Mouse (Mus musculus) stomach, postnatal 0 days (tissue): ENCODE data around the gene Allc. TPM values are rescaled to one million over a fixed set of nuclear protein-coding genes. Genes with fewer than 3 reads are reported as not detected.

ENCODE experiments used
- ATAC-seq: fragments of 200-750 bp; cut with Nextera tagmentation; 2 replicates; pipeline ENCODE4 v1.8.0; 2017; ENCODE audit not compliant: low FRiP score, low TSS enrichment
- DNase-seq: peaks from one replicate; pipeline ENCODE4 v3.0.0-alpha.2; 2016; ENCODE audit warnings: low spot score
- H3K27ac ChIP-seq: fragments of 300-500 bp; sonication (generic); replicated peaks from 2 replicates; pipeline ENCODE4 v1.5.1; 2014; ENCODE audit warnings: mild to moderate bottlenecking, control low read depth
- H3K27me3 ChIP-seq: fragments of 300-500 bp; sonication (generic); 2 replicates; pipeline ENCODE4 v1.6.1; 2014; ENCODE audit warnings: low read length; ENCODE audit not compliant: control insufficient read depth, insufficient read depth
- H3K36me3 ChIP-seq: fragments of 300-500 bp; sonication (generic); 2 replicates; pipeline ENCODE4 v1.6.1; 2014; ENCODE audit warnings: low read length, mixed read lengths; ENCODE audit not compliant: control insufficient read depth, insufficient read depth
- H3K4me1 ChIP-seq: fragments of 300-500 bp; sonication (generic); replicated peaks from 2 replicates; pipeline ENCODE4 v1.6.1; 2014; ENCODE audit warnings: antibody characterized with exemption; ENCODE audit not compliant: control insufficient read depth, insufficient read depth
- H3K4me2 ChIP-seq: fragments of 300-500 bp; sonication (generic); replicated peaks from 2 replicates; pipeline ENCODE4 v1.6.1; 2014; ENCODE audit warnings: low read depth, mild to moderate bottlenecking, control low read depth, moderate library complexity
- H3K4me3 ChIP-seq: fragments of 300-500 bp; sonication (generic); 2 replicates; pipeline ENCODE4 v1.5.1; 2014; ENCODE audit warnings: low read depth, low read length, control low read depth
- H3K9ac ChIP-seq: fragments of 300-500 bp; sonication (generic); 2 replicates; pipeline ENCODE4 v1.6.1; 2014; ENCODE audit warnings: mild to moderate bottlenecking, low read length, control low read depth, mixed read lengths
- H3K9me3 ChIP-seq: fragments of 300-500 bp; sonication (generic); 2 replicates; pipeline ENCODE4 v1.6.1; 2016; ENCODE audit warnings: low read length; ENCODE audit not compliant: control insufficient read depth
- CTCF ChIP-seq: IDR thresholded peaks from 2 replicates; pipeline ENCODE4 v1.5.1; 2016; ENCODE audit warnings: antibody characterized with exemption, low read depth, mild to moderate bottlenecking, moderate library complexity
- EP300 ChIP-seq: optimal IDR thresholded peaks from 2 replicates; pipeline ENCODE3; 2016; ENCODE audit warnings: antibody characterized with exemption
- WGBS: fragments of 180-500 bp; shearing (Covaris S2); extraction: QIAGEN DNeasy Blood & Tissue Kit; methylation state at CpG from one replicate; pipeline ENCODE4 v1.1.7; 2014; 5-methylcytosine and 5-hydroxymethylcytosine counted together
- polyA plus RNA-seq: library from polyadenylated mRNA; unstranded; fragments of >200 nt; fragmentation: Nextera tagmentation; extraction: Ambion mirVana; gene quantifications from 2 replicates; pipeline ENCODE4 v1.2.1, GENCODE M21; 2015

Gene Allc
- polyA plus RNA-seq, 1 experiment from 2014 or later: not detected

GRCm38 (mm10) chr12:28578147-28578546 is 4.2 kb downstream of the Allc start:
- DNase-seq: no peak
- H3K4me1 ChIP-seq: no peaks in the 10 kb centered on the region
- H3K9me3 ChIP-seq: no peaks in the 10 kb centered on the region
- H3K27ac ChIP-seq: no peak overlapping the region
- no peaks in the 10 kb centered on the region for H3K36me3 ChIP-seq
- no peaks in the 10 kb centered on the region for H3K27me3 ChIP-seq
- H3K4me3 ChIP-seq: no peak overlapping the region
- H3K4me2 ChIP-seq: no peak overlapping the region
- TF ChIP-seq EP300 (no peak), CTCF (no peak)
- no peak for ATAC-seq
- WGBS: 81% methylated on average over 3 of the region's 3 CpGs
- H3K9ac ChIP-seq: no peak overlapping the region

GRCm38 (mm10) chr12:28575366-28576070 is 6.8 kb downstream of the Allc start:
- ATAC-seq (no peak), DNase-seq (no peak)
- H3K4me2 ChIP-seq: no peak overlapping the region
- H3K9me3 ChIP-seq: no peaks in the 10 kb centered on the region
- H3K36me3 ChIP-seq: no peaks in the 10 kb centered on the region
- H3K27ac ChIP-seq: no peak overlapping the region
- H3K27me3 ChIP-seq: no peaks in the 10 kb centered on the region
- 68% methylated on average over 6 of the region's 6 CpGs for WGBS
- H3K9ac ChIP-seq: no peak overlapping the region
- no peak overlapping the region for H3K4me3 ChIP-seq
- H3K4me1 ChIP-seq: no peaks in the 10 kb centered on the region
- TF ChIP-seq EP300: no peak
- no peak for TF ChIP-seq CTCF

GRCm38 (mm10) chr12:28572241-28572640 is 10.1 kb downstream of the Allc start:
- no peaks in the 10 kb centered on the region for H3K9me3 ChIP-seq
- no peak overlapping the region for H3K4me3 ChIP-seq
- no peaks in the 10 kb centered on the region for H3K36me3 ChIP-seq
- no peak for TF ChIP-seq CTCF
- TF ChIP-seq EP300: no peak
- no peak overlapping the region for H3K4me2 ChIP-seq
- H3K4me1 ChIP-seq: no peaks in the 10 kb centered on the region
- H3K27ac ChIP-seq: no peak overlapping the region
- 65% methylated on average over 2 of the region's 2 CpGs for WGBS
- ATAC-seq (no peak), DNase-seq (no peak)
- H3K9ac ChIP-seq: no peak overlapping the region
- no peaks in the 10 kb centered on the region for H3K27me3 ChIP-seq

- Histone ChIP-seq H3K9me3 (no peaks in the 10 kb centered on the region), H3K4me2 (no peak within 1 kb of the TSS), H3K4me1 (no peaks in the 10 kb centered on the region), H3K36me3 (no peaks in the 10 kb centered on the region), H3K4me3 (no peak within 1 kb of the TSS), H3K27me3 (no peaks in the 10 kb centered on the region), H3K9ac (no peak within 1 kb of the TSS), H3K27ac (no peak within 1 kb of the TSS)
- ATAC-seq: no peak
- TF ChIP-seq EP300: no peak
- no peak for TF ChIP-seq CTCF
- DNase-seq: no peak
- WGBS: 57% methylated on average over 13 of the region's 15 CpGs
These were observed 30.0 kb downstream of the Allc start, which contains the start of gene Dcdc2c for GRCm38 (mm10) chr12:28552299-28552698. TSS of gene Dcdc2c (minus strand) at chr12:28552399.

GRCm38 (mm10) chr12:28551775-28552174 is 30.5 kb downstream of the Allc start:
- no peaks in the 10 kb centered on the region for H3K4me1 ChIP-seq
- no peak overlapping the region for H3K4me3 ChIP-seq
- WGBS: 68% methylated on average over 18 of the region's 18 CpGs
- DNase-seq (no peak), ATAC-seq (no peak)
- H3K4me2 ChIP-seq: no peak overlapping the region
- H3K27me3 ChIP-seq: no peaks in the 10 kb centered on the region
- no peak overlapping the region for H3K9ac ChIP-seq
- TF ChIP-seq EP300 (no peak), CTCF (no peak)
- no peak overlapping the region for H3K27ac ChIP-seq
- no peaks in the 10 kb centered on the region for H3K36me3 ChIP-seq
- H3K9me3 ChIP-seq: no peaks in the 10 kb centered on the region

- 52% methylated on average over 4 of the region's 4 CpGs for WGBS
- Histone ChIP-seq H3K27me3 (no peaks in the 10 kb centered on the region), H3K9me3 (no peaks in the 10 kb centered on the region), H3K4me1 (no peaks in the 10 kb centered on the region), H3K9ac (no peak overlapping the region), H3K4me2 (no peak overlapping the region), H3K36me3 (no peaks in the 10 kb centered on the region), H3K27ac (no peak overlapping the region), H3K4me3 (no peak overlapping the region)
- TF ChIP-seq EP300 (no peak), CTCF (no peak)
- DNase-seq: no peak
- no peak for ATAC-seq
These were observed 33.4 kb downstream of the Allc start for GRCm38 (mm10) chr12:28548887-28549286.
